In the genomic region with DNA sequence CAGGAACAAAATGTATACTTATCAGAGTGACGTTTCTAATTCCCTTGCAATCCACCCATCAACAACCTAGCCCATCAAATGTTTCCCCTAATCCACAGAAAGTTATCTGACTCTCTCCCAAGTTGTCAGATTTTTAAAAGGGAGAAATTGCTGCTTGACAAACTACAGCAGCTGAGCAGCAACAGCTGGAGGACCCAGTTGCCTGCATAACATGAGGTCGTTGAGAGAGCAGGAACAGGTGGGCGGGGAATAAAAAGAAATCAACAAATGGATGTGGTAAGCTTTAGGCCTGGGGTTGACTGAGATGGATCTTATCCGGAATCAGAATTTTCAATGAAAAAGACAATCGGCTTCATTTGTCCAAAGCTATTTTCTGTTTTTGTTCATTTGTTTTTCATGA, we compare ENCODE assay signal across 11 mouse cellular contexts.
A peak's percentile ranks its signal among the peaks of the same experiment; 100 is the strongest.
DNase-seq lines count a peak whose midpoint lies in the region; TF ChIP-seq lines count a peak whose summit lies in the region.
"Had no signal": no experiment of that assay in that cellular context is flagged by ENCODE, and none has a peak within 500 bp of the region (broad histone marks: within the 10 kb centered on the region; RNA-seq: fewer than 3 reads in every experiment).

No protein-coding gene starts in this region.

- WGBS in lung, adult 2 months = 58% methylated on average over 5 of the region's 5 CpGs
- WGBS in olfactory bulb, adult 2 months = 34% methylated on average over 5 of the region's 5 CpGs

- no peaks in the 10 kb centered on the region; the same call in 1 of the 2 replicates for H3K4me1 ChIP-seq in lung, adult 2 months (ENCODE audit: control insufficient read depth, insufficient read depth, low read length)
- peaks cover 8% of the 10 kb centered on the region for H3K4me1 ChIP-seq in olfactory bulb, adult 2 months (ENCODE audit: control insufficient read depth, insufficient read depth, low read length)

- TF ChIP-seq CTCF in lung, adult 2 months (IDR thresholded peaks at IDR 0.05; ENCODE audit: insufficient read depth, low read length) = no peak
- no peak for TF ChIP-seq CTCF in olfactory bulb, adult 2 months (IDR thresholded peaks at IDR 0.05; ENCODE audit: insufficient read depth, low read depth, low read length)

- intact Hi-C loops in heart, postnatal 25 days (cut with DNase I) = no loop called here

- H3K27ac ChIP-seq in olfactory bulb, adult 2 months (ENCODE audit: insufficient read depth, low read depth, low read length) = peak overlapping the region; percentile 94
- H3K27ac ChIP-seq: heart, embryonic 15.5 days had no signal

- DNase-seq in cerebellum, adult 9-10 months = peak; percentile 16
- no peak for DNase-seq in cerebellum, adult 11-12 months
- peak; percentile 33 to 34 for DNase-seq in heart, adult 9 months (ENCODE audit: low spot score in 2 of 2)
- no peak for DNase-seq in heart, postnatal 25 days (ENCODE audit: low spot score)
- peak; percentile 18 for DNase-seq in lung, postnatal 10 days
- DNase-seq in lung, adult 2 months = no peak
- no peak for DNase-seq in B cell, adult 2 months
- DNase-seq: thymus, adult 2 months had no signal

- TF ChIP-seq POLR2A in lung, adult 2 months (IDR thresholded peaks at IDR 0.05; ENCODE audit: borderline replicate concordance, extremely low read depth, low read depth, low read length) = no peak
- TF ChIP-seq POLR2A in olfactory bulb, adult 2 months (IDR thresholded peaks at IDR 0.05; ENCODE audit: insufficient read depth, low read depth, low read length) = no peak

- H3K4me3 ChIP-seq in lung, adult 2 months (replicated peaks; ENCODE audit: extremely low read depth, low read depth, low read length) = no peak overlapping the region
- H3K4me3 ChIP-seq in olfactory bulb, adult 2 months (ENCODE audit: insufficient read depth, low read depth, low read length) = no peak overlapping the region
- H3K4me3 ChIP-seq: heart, embryonic 15.5 days; neural tube, embryonic 13.5 days had no signal

Comparison
In these comparisons a context has a peak if more than half of its experiments do, and no peak if none do; other contexts are left out.
1. DNase-seq: peak in cerebellum, adult 9-10 months (single experiment), heart, adult 9 months (2 of 2) and lung, postnatal 10 days (single experiment); none in cerebellum, adult 11-12 months (single experiment), heart, postnatal 25 days (single experiment), lung, adult 2 months (single experiment) and B cell, adult 2 months (0 of 2).